Mouse (Mus musculus): ENCODE data around the gene Srrm3. TPM values are rescaled to one million over a fixed set of nuclear protein-coding genes. Genes with fewer than 3 reads are reported as not detected.

Gene Srrm3
- polyA plus RNA-seq, 2 experiments = 0.01 TPM; not detected in 1

- no peak for DNase-seq (ENCODE audit: low read depth in 3 of 3, low spot score in 3 of 3)
- 73% methylated on average over 4 of the region's 4 CpGs for WGBS (ENCODE audit: insufficient replicate concordance)
- H3K9ac ChIP-seq (replicated peaks) = no peak overlapping the region
Observed at GRCm38 (mm10) chr5:135776546-135776945, 30.1 kb upstream of the Srrm3 start.

DNA sequence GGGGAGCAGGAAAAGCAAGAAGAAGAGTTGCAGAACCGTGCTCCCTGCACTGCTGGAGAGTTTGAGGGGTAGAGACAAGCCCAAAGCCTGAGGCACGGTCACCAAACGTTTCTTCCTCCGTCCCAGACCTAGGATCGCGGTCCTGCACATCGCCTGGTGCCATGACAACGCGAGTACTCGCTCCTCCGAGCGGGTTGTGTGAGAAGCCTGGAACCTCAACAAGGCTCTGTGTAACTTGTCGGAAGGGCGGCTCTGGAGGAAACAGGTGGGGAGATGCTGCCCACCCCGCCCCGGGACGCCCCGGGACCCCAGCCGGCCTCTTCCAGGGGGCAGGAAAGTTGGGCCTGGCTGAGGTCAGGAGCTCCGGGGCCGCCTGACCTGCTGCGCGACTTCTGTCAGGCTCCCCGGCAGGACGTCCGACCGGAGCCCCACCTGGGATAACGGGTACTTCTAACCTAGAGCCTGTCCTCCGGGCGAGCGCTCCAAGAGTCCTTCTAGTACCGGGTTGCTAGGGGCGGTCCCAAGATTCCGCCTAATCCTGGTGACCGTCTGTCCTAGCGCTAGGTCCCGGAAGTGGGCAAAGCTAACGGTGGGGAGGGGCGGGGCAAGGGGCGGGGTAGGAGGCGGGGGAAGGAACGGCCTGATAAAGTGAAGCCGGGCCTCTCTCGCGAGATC, 28.8 kb upstream of the Srrm3 start, which contains the start of gene Styxl1:
Gene Styxl1, minus strand, starts transcription at position 590 of the 675 bp plus-strand sequence.
- peak within 1 kb of the TSS; percentile 64 for H3K27ac ChIP-seq
- peaks cover 5% of the 10 kb centered on the region for H3K36me3 ChIP-seq (replicated peaks; ENCODE audit: control insufficient read depth, insufficient read depth, low read depth)
- no peaks in the 10 kb centered on the region for H3K9me3 ChIP-seq (ENCODE audit: control insufficient read depth, low read length)
- H3K4me3 ChIP-seq (ENCODE audit: insufficient read depth in 1 of 2, low read depth in 2 of 2, low read length in 2 of 2) = peak within 1 kb of the TSS; percentile 70 to 90
- TF ChIP-seq EP300 (IDR thresholded peaks at IDR 0.05; ENCODE audit: low read depth) (no peak), CTCF (IDR thresholded peaks at IDR 0.05; ENCODE audit: low read depth) (no peak)
- peak within 1 kb of the TSS; percentile 96 for H3K4me2 ChIP-seq (ENCODE audit: low read depth)
- DNase-seq (ENCODE audit: low read depth in 3 of 3, low spot score in 3 of 3) (peak in 1 of 3 experiments; percentile 35), ATAC-seq (ENCODE audit: insufficient read depth) (peak; percentile 91)
- peaks cover 13 to 25% of the 10 kb centered on the region in 2 experiments for H3K4me1 ChIP-seq (replicated peaks; ENCODE audit: control insufficient read depth in 2 of 2, insufficient read depth in 2 of 2, low read length in 1 of 2)
- under 1% methylated on average over 45 of the region's 45 CpGs for WGBS (ENCODE audit: insufficient replicate concordance)
- peak within 1 kb of the TSS; percentile 92 for H3K9ac ChIP-seq (replicated peaks)
- no peaks in the 10 kb centered on the region for H3K27me3 ChIP-seq (ENCODE audit: control insufficient read depth, insufficient read depth, low read length)

More at GRCm38 (mm10) chr5:135776546-135776945, 30.1 kb upstream of the Srrm3 start:
- Histone ChIP-seq H3K4me2 (ENCODE audit: low read depth) (no peak overlapping the region), H3K9me3 (ENCODE audit: control insufficient read depth, low read length) (no peaks in the 10 kb centered on the region), H3K4me1 (replicated peaks; ENCODE audit: control insufficient read depth in 2 of 2, insufficient read depth in 2 of 2, low read length in 1 of 2) (peaks cover 13 to 24% of the 10 kb centered on the region in 2 experiments), H3K4me3 (ENCODE audit: insufficient read depth in 1 of 2, low read depth in 2 of 2, low read length in 2 of 2) (no peak overlapping the region), H3K27me3 (ENCODE audit: control insufficient read depth, insufficient read depth, low read length) (no peaks in the 10 kb centered on the region), H3K27ac (no peak overlapping the region), H3K36me3 (replicated peaks; ENCODE audit: control insufficient read depth, insufficient read depth, low read depth) (no peaks in the 10 kb centered on the region; the same call in 1 of the 2 replicates)
- ATAC-seq (ENCODE audit: insufficient read depth) = no peak
- no peak for TF ChIP-seq EP300 (IDR thresholded peaks at IDR 0.05; ENCODE audit: low read depth)
- no peak for TF ChIP-seq CTCF (IDR thresholded peaks at IDR 0.05; ENCODE audit: low read depth)

- Histone ChIP-seq H3K9ac (replicated peaks) (peak within 1 kb of the TSS; percentile 92), H3K4me2 (ENCODE audit: low read depth) (peak within 1 kb of the TSS; percentile 96), H3K9me3 (ENCODE audit: control insufficient read depth, low read length) (no peaks in the 10 kb centered on the region), H3K27me3 (ENCODE audit: control insufficient read depth, insufficient read depth, low read length) (no peaks in the 10 kb centered on the region), H3K4me1 (replicated peaks; ENCODE audit: control insufficient read depth in 2 of 2, insufficient read depth in 2 of 2, low read length in 1 of 2) (peaks cover 13 to 25% of the 10 kb centered on the region in 2 experiments), H3K36me3 (replicated peaks; ENCODE audit: control insufficient read depth, insufficient read depth, low read depth) (peaks cover 12% of the 10 kb centered on the region), H3K4me3 (ENCODE audit: insufficient read depth in 1 of 2, low read depth in 2 of 2, low read length in 2 of 2) (peak within 1 kb of the TSS; percentile 70 to 90), H3K27ac (peak within 1 kb of the TSS; percentile 64)
- DNase-seq (ENCODE audit: low read depth in 3 of 3, low spot score in 3 of 3) (peak; percentile 100), ATAC-seq (ENCODE audit: insufficient read depth) (peak; percentile 95)
- WGBS (ENCODE audit: insufficient replicate concordance) = under 1% methylated on average over 70 of the region's 70 CpGs
- no peak; the same call in 1 of the 2 replicates for TF ChIP-seq CTCF (IDR thresholded peaks at IDR 0.05; ENCODE audit: low read depth)
- TF ChIP-seq EP300 (IDR thresholded peaks at IDR 0.05; ENCODE audit: low read depth) = peak; percentile 94
Observed at GRCm38 (mm10) chr5:135778471-135779445, 27.9 kb upstream of the Srrm3 start, which contains the start of gene Mdh2. Gene Mdh2 (plus strand): TSS chr5:135778480.

- H3K4me1 ChIP-seq (replicated peaks; ENCODE audit: control insufficient read depth in 2 of 2, insufficient read depth in 2 of 2, low read length in 1 of 2) = peaks cover 13 to 25% of the 10 kb centered on the region in 2 experiments
Observed at GRCm38 (mm10) chr5:135780331-135780730, 26.4 kb upstream of the Srrm3 start.

More at GRCm38 (mm10) chr5:135780331-135780730, 26.4 kb upstream of the Srrm3 start:
- Histone ChIP-seq H3K9me3 (ENCODE audit: control insufficient read depth, low read length) (no peaks in the 10 kb centered on the region), H3K4me3 (ENCODE audit: insufficient read depth in 1 of 2, low read depth in 2 of 2, low read length in 2 of 2) (peak overlapping the region; percentile 29 to 70; a peak in 2 of 4 replicates), H3K27ac (no peak overlapping the region), H3K4me2 (ENCODE audit: low read depth) (peak overlapping the region; percentile 70), H3K27me3 (ENCODE audit: control insufficient read depth, insufficient read depth, low read length) (no peaks in the 10 kb centered on the region), H3K36me3 (replicated peaks; ENCODE audit: control insufficient read depth, insufficient read depth, low read depth) (peaks cover 24% of the 10 kb centered on the region), H3K9ac (replicated peaks) (no peak overlapping the region)
- WGBS (ENCODE audit: insufficient replicate concordance) = 44% methylated on average over 8 of the region's 8 CpGs
- no peak for DNase-seq (ENCODE audit: low read depth in 3 of 3, low spot score in 3 of 3)
- TF ChIP-seq CTCF (IDR thresholded peaks at IDR 0.05; ENCODE audit: low read depth) = no peak
- no peak for TF ChIP-seq EP300 (IDR thresholded peaks at IDR 0.05; ENCODE audit: low read depth)
- ATAC-seq (ENCODE audit: insufficient read depth) = no peak
